Mouse (Mus musculus): ENCODE measurements at regions not wholly inside any gene's neighbourhood (a gene's known extent, or its start where the extent isn't known, plus 50 kb on each side); places are given as distances from the start of the nearest gene placed in this dataset.

DNA sequence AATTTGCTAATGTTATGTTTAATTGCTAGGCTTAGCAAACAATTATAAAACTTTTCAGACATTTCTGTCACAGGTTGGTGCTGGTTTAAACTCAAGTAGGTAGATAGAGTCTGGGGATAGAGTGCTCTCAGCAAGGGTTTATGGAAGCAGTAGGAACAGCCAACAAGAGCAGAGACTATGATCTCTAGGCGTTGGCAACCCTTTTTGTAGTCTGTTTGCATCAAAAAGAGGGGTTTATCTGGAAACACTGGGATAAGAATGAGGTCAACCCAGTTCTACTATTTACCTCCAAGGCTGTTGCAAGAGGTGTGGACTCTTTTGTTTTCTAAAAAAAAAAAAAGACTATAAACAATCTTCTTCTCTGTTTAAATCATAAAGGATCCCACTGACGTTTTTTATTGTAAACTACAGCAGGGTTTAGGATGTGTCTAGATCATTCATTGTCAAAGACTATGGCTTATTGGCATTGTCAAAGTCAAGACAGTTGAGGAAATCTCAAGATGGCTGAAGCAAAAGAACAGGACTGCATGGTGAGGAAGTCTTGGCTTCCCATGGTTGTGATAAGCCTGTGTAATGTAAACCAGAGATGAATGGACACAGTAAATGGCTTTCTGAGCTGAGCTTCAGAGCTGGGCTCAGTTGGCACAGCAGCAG lies 62.3 kb upstream of the Ednrb start:
- no peak for TF ChIP-seq CTCF (IDR thresholded peaks at IDR 0.05; ENCODE audit: control insufficient read depth, insufficient read depth, insufficient replicate concordance, low read depth, low read length)
- no peak for TF ChIP-seq POLR2A (IDR thresholded peaks at IDR 0.05; ENCODE audit: control insufficient read depth, low read depth, low read length)
